Mouse (Mus musculus) neural tube, embryonic 12.5 days (tissue): ENCODE measurements around the gene Pdcd7. TPM values are rescaled to one million over a fixed set of nuclear protein-coding genes. Genes with fewer than 3 reads are reported as not detected.
"Not testable (repeated sequence)": the region's sequence is repeated elsewhere in the genome, so short reads cannot be mapped to it uniquely, and the experiment has no call there.

ENCODE experiments used
- ATAC-seq: fragments of 200-750 bp; cut with Nextera tagmentation; 2 replicates; pipeline ENCODE4 v1.8.0; 2017; ENCODE audit warnings: low read depth, mild to moderate bottlenecking, moderate TSS enrichment, moderate library complexity; ENCODE audit not compliant: low FRiP score
- H3K27ac ChIP-seq: fragments of 300-500 bp; sonication (generic); 2 replicates; pipeline ENCODE4 v1.5.1; 2016
- H3K27me3 ChIP-seq: fragments of 300-500 bp; sonication (generic); replicated peaks from 2 replicates; pipeline ENCODE4 v1.6.1; 2016; ENCODE audit warnings: mild to moderate bottlenecking
- H3K36me3 ChIP-seq: fragments of 300-500 bp; sonication (generic); 2 replicates; pipeline ENCODE4 v1.6.1; 2016; ENCODE audit warnings: mild to moderate bottlenecking
- H3K4me1 ChIP-seq: fragments of 300-500 bp; sonication (generic); 2 replicates; pipeline ENCODE4 v1.6.1; 2016
- H3K4me2 ChIP-seq: fragments of 300-500 bp; sonication (generic); replicated peaks from 2 replicates; pipeline ENCODE4 v1.6.1; 2016; ENCODE audit warnings: mild to moderate bottlenecking
- H3K4me3 ChIP-seq: fragments of 300-500 bp; sonication (generic); 2 replicates; pipeline ENCODE4 v1.5.1; 2016
- H3K9ac ChIP-seq: fragments of 300-500 bp; sonication (generic); 2 replicates; pipeline ENCODE4 v1.6.1; 2016; ENCODE audit warnings: mild to moderate bottlenecking
- H3K9me3 ChIP-seq: fragments of 300-500 bp; sonication (generic); 2 replicates; pipeline ENCODE4 v1.6.1; 2016; ENCODE audit warnings: mild to moderate bottlenecking
- WGBS: fragments of 180-500 bp; shearing (Covaris S2); methylation state at CpG from one replicate; pipeline ENCODE4 v1.1.7; 2016; 5-methylcytosine and 5-hydroxymethylcytosine counted together
- polyA plus RNA-seq: library from polyadenylated mRNA; unstranded; fragments of >200 nt; fragmentation: Nextera tagmentation; extraction: Ambion mirVana; gene quantifications from 2 replicates; pipeline ENCODE4 v1.2.1, GENCODE M21; 2016

The Pdcd7 gene
- polyA plus RNA-seq, 1 experiment from 2014 or later, result 14.6 TPM

DNA sequence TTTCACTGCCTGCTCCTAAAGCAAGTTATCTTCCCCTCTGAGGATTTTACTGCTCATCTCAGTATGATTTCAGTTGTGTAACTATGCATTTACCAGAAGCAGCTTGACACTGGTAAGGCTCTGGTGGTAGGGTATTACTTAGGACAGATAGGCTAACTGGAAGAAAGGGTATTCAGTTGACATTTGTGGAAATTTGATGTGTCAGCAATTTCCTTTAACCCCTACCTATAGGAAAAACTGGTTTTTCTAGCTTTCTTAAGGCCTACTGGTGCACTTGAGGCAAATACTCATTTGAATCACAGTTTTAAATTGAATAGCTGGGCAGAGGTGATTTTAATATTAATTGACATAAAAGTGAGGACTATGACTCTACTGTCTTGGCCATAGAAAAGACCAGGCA, 19.9 kb upstream of the Pdcd7 start:
- Histone ChIP-seq H3K27me3 (no peaks in the 10 kb centered on the region), H3K9me3 (no peaks in the 10 kb centered on the region), H3K36me3 (peaks cover 63% of the 10 kb centered on the region), H3K9ac (no peak overlapping the region), H3K27ac (no peak overlapping the region), H3K4me3 (no peak overlapping the region), H3K4me1 (no peaks in the 10 kb centered on the region), H3K4me2 (no peak overlapping the region)
- ATAC-seq, result no peak

DNA sequence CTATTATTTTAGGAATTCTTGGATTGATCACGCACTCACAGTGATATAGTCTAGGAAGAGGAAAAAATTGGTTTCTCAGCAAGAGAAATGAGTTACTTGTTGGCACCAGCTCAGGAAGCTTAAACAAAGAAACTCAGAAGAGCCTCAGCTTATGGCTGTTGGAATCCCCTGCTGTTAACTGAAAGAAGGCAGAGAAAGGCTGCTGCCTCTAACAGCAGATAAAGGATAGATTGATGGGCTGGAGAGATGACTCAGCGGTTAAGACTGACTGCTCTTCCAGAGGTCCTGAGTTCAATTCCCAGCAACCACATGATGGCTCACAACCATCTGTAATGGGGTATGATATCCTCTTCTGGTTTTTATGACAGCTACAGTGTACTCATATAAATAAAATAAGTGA, 18.5 kb upstream of the Pdcd7 start:
- WGBS, result 91% methylated on average over 2 of the region's 2 CpGs
- no peak for ATAC-seq
- Histone ChIP-seq H3K36me3 (peaks cover 57% of the 10 kb centered on the region), H3K9me3 (no peaks in the 10 kb centered on the region), H3K27ac (no peak overlapping the region), H3K27me3 (no peaks in the 10 kb centered on the region), H3K9ac (no peak overlapping the region), H3K4me3 (no peak overlapping the region), H3K4me1 (no peaks in the 10 kb centered on the region), H3K4me2 (no peak overlapping the region)

DNA sequence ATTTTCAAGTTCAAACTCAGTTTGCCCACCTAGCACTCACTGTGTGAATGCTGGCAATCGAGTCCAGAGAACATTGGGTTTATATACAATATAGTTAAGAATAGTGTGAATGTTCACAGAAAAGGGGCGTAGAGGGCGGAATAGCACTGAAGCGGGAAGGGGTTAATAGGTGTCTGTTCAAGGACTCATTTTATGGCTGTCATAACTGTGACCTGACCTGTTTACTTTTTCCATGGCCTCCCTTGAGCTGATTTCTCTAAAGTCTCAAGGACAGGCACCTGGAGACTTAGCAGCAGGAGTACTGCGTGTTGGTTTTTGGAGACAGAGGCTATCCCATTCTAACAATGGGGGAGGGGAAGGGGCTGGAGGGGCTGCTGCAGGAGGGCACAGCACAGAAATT, 11.9 kb upstream of the Pdcd7 start:
- Histone ChIP-seq H3K4me3 (no peak overlapping the region), H3K9ac (no peak overlapping the region), H3K9me3 (no peaks in the 10 kb centered on the region), H3K27ac (no peak overlapping the region), H3K4me2 (no peak overlapping the region), H3K27me3 (no peaks in the 10 kb centered on the region), H3K4me1 (no peaks in the 10 kb centered on the region), H3K36me3 (peaks cover 14% of the 10 kb centered on the region)
- WGBS, result 82% methylated on average over 5 of the region's 5 CpGs
- no peak for ATAC-seq

DNA sequence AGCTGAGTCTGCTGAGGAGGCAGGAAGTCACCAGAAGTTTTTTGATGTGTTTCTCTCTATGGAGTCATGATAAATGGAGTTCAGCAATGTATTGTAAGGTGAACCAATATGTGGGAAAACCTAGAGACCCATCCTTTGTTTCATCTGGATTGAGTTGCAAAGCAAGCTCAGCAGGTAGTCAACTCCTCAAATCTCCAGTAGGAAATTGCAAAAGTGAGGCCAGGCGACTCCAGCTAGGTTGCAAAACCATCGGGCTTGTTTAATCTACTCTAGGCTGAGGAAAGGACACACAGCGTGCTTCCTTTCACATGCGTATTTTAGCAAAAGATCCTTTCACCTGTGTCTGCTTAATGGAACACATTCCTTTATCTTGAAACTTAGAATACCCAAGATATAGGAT, 6.8 kb upstream of the Pdcd7 start:
- Histone ChIP-seq H3K4me1 (no peaks in the 10 kb centered on the region), H3K9me3 (no peaks in the 10 kb centered on the region), H3K4me3 (no peak overlapping the region), H3K36me3 (no peaks in the 10 kb centered on the region), H3K27ac (no peak overlapping the region), H3K27me3 (no peaks in the 10 kb centered on the region), H3K4me2 (no peak overlapping the region), H3K9ac (no peak overlapping the region)
- WGBS, result 91% methylated on average over 4 of the region's 4 CpGs
- no peak for ATAC-seq

DNA sequence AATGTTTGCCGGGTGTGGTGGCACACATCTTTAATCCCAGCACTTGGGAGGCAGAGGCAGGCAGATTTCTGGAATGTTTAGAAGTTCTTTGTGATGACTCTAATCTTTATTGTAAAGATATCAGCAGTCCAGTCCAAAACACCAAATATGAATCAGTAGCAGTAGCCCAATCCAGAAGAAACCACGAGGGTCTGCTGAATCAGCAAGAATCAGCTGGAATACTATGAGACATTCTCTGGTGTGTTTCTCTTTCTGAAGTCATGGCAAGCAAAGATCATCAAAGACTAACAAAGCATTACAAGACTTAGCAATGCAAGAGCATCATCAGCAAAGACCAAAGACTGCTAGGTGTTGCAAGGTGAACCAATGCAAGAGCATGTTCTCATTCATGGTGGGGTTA, 5.5 kb upstream of the Pdcd7 start:
- Histone ChIP-seq H3K4me3 (no peak overlapping the region), H3K9me3 (no peaks in the 10 kb centered on the region), H3K27ac (no peak overlapping the region), H3K4me1 (no peaks in the 10 kb centered on the region), H3K36me3 (no peaks in the 10 kb centered on the region), H3K4me2 (no peak overlapping the region), H3K9ac (no peak overlapping the region), H3K27me3 (no peaks in the 10 kb centered on the region)
- WGBS, result 92% methylated on average over 2 of the region's 2 CpGs
- ATAC-seq, result no peak

DNA sequence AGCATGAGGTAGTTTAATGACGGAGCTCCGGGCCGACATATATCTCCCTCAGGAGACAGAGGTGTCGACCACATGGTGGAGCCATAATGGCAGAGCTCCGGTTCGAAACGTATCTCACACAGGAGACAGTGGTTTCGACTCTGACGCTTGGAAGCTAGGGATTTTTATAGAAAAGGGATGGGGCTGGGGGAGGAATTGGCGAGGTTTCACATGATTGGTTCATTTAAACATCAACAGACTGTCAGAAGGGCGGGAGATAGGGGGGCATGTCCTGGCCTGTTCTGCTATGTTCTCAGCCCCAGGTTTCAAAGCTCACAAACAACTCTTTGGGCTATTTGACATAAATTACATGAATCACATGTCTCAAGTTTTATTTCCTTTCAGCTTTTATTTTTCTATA, 465 bp upstream of the Pdcd7 start:
- WGBS, result 70% methylated on average over 11 of the region's 11 CpGs
- H3K9ac ChIP-seq, result 0 out of 2 replicates have a peak overlapping the region, but pooled peaks have one; percentile 98
- not testable (repeated sequence) for H3K9me3 ChIP-seq, H3K36me3 ChIP-seq, H3K27me3 ChIP-seq, ATAC-seq
- H3K4me1 ChIP-seq, result peaks cover 13% of the 10 kb centered on the region
- peak overlapping the region; percentile 88; the same call in 1 of the 2 replicates for H3K27ac ChIP-seq
- peak overlapping the region; percentile 100 for H3K4me3 ChIP-seq
- H3K4me2 ChIP-seq, result peak overlapping the region; percentile 91

DNA sequence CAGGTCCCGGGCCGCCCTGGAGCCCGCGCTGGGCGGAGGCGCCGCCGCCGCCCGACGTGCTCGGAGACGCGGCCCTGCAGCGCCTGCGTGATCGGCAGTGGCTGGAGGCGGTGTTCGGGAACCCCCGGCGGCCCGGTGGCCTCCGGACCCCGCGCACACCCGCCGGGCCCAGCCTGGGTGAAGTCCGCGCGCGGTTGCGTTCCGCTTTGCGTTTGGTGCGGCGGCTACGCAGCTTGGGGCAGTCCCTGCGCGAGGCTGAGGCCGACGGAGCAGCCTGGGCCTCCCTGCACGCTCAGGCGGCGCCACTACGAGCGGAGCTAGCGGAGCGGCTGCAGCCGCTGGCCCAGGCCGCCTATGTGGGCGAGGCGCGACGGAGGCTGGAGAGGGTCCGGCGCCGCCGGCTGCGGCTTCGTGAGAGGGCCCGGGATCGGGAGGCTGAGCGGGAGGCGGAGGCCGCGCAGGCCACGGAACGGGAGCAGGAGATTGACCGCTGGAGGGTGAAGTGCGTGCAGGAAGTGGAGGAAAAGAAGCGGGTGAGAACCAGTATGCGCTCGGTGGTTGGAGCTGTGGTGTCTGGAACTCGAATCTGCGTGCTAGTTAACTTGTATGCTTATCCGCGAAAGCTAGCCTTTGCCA, 690 bp downstream of the Pdcd7 start:
- peak; percentile 68 for ATAC-seq
- peak overlapping the region; percentile 98 for H3K9ac ChIP-seq
- peaks cover 17% of the 10 kb centered on the region for H3K4me1 ChIP-seq
- no peaks in the 10 kb centered on the region for H3K9me3 ChIP-seq
- H3K27ac ChIP-seq, result peak overlapping the region; percentile 88
- no peaks in the 10 kb centered on the region for H3K27me3 ChIP-seq
- peak overlapping the region; percentile 91 for H3K4me2 ChIP-seq
- under 1% methylated on average over 77 of the region's 77 CpGs for WGBS
- peak overlapping the region; percentile 100 for H3K4me3 ChIP-seq
- H3K36me3 ChIP-seq, result no peaks in the 10 kb centered on the region

DNA sequence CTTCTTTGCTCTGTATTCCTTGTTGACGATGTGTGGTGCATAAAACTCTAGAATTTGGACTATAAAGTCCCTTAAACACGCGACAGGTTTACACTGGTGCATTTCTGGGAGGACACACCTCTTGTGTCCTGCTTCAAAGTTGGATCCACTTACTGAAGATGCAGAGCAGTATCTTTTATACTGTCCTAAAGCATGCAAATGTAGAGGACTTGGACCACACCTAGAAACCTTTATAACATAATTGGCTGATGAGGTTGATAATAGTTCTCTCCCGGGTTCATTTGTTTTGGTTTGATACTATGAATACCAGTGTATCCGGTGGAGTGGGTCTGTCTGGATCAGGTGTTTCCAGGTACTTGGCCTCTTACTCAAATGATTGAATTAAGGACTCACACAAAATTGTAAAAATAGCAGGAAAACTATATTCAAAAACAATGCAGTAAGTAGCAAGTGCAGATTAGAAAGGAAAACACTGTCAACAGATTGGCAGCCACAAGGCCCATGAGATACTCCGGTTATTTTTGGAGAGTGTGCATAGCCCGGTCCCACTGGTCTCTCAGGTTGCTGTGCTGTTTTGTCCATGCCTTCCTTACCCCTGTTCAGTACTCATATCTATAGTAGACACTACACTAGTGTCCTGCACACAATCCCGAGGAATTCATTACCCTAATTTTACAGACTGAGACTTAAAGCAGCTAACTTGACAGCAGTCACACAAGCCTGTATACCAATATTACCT, 1.4 kb downstream of the Pdcd7 start:
- peak overlapping the region; percentile 91 for H3K4me2 ChIP-seq
- no peaks in the 10 kb centered on the region for H3K9me3 ChIP-seq
- no peaks in the 10 kb centered on the region for H3K27me3 ChIP-seq
- WGBS, result 48% methylated on average over 8 of the region's 8 CpGs
- H3K4me1 ChIP-seq, result peaks cover 17% of the 10 kb centered on the region
- peak overlapping the region; percentile 100 for H3K4me3 ChIP-seq
- H3K36me3 ChIP-seq, result no peaks in the 10 kb centered on the region
- ATAC-seq, result no peak
- H3K9ac ChIP-seq, result peak overlapping the region; percentile 98
- H3K27ac ChIP-seq, result no peak overlapping the region

DNA sequence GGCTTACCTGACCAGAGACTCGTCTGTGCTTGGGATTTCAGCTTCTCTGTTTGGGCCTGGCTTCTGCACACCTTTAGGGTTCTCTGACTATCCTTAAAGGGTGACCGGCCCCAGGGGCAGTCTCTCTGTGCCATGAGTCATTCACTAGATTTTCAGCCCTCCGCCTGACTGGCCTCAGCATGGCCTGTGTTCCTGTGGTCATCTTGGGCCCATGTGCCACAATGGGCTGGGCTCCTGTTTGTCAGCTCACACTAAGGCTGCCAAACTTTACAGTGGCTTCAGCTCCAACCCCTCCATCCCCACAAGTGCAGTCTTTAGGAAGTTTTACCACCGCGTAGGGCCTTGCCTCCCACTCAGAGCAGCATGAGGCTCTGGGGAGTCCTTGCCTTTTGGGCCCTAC, 7.3 kb downstream of the Pdcd7 start:
- Histone ChIP-seq H3K4me1 (0 out of 2 replicates have a peak, but pooled peaks cover 7% of the 10 kb centered on the region), H3K4me2 (no peak overlapping the region), H3K9ac (no peak overlapping the region), H3K27ac (no peak overlapping the region), H3K36me3 (peaks cover 33% of the 10 kb centered on the region), H3K4me3 (no peak overlapping the region), H3K27me3 (no peaks in the 10 kb centered on the region), H3K9me3 (no peaks in the 10 kb centered on the region)
- ATAC-seq, result no peak
- WGBS, result 92% methylated on average over 5 of the region's 5 CpGs

DNA sequence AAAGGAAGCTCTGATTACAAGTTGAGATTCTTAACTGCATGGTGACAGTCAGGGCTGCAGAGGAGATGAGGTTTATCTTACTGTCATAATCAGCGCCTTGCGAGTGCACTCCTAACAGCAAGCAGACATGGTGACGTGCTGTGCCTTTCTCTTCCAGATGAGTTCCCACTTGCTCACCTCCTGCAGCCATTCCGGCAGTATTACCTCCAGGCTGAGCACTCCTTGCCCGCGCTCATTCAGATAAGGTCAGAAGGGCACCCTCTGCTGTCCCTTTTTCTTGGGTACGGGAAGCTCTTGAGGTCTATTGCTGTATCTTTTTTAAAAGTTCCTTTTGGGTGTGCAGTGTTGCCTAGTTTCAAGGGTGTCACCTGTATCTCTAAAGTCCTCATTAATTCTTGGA, 10.7 kb downstream of the Pdcd7 start:
- WGBS, result 92% methylated on average over 7 of the region's 7 CpGs
- Histone ChIP-seq H3K36me3 (peaks cover 61% of the 10 kb centered on the region), H3K27me3 (no peaks in the 10 kb centered on the region), H3K4me2 (no peak overlapping the region), H3K27ac (no peak overlapping the region), H3K9me3 (no peaks in the 10 kb centered on the region), H3K4me1 (no peaks in the 10 kb centered on the region), H3K4me3 (no peak overlapping the region), H3K9ac (no peak overlapping the region)
- no peak for ATAC-seq

DNA sequence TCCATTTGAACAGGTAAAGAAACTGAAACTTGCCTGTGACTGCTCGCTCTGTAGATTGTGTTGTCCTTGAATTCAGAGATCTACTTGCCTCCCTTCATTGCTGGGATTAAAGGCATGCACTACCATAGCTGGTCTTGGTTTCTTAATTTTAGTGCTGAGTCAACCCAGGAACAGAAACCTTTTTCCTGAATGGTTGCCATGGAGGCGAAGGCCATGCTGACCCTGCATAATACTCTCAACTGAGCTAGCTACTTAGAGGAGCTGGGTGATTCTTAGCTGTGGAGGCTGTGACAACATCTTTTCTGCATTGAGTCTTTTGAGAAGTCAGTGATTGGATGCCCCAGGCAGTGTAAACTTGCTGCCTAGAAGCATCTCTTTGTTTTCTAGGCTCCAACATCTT, 11.1 kb downstream of the Pdcd7 start:
- no peak overlapping the region for H3K4me3 ChIP-seq
- ATAC-seq, result no peak
- no peaks in the 10 kb centered on the region for H3K9me3 ChIP-seq
- no peaks in the 10 kb centered on the region for H3K27me3 ChIP-seq
- no peak overlapping the region for H3K4me2 ChIP-seq
- no peak overlapping the region for H3K27ac ChIP-seq
- peaks cover 64% of the 10 kb centered on the region for H3K36me3 ChIP-seq
- WGBS, result 88% methylated on average over 2 of the region's 2 CpGs
- H3K4me1 ChIP-seq, result no peaks in the 10 kb centered on the region
- H3K9ac ChIP-seq, result no peak overlapping the region

DNA sequence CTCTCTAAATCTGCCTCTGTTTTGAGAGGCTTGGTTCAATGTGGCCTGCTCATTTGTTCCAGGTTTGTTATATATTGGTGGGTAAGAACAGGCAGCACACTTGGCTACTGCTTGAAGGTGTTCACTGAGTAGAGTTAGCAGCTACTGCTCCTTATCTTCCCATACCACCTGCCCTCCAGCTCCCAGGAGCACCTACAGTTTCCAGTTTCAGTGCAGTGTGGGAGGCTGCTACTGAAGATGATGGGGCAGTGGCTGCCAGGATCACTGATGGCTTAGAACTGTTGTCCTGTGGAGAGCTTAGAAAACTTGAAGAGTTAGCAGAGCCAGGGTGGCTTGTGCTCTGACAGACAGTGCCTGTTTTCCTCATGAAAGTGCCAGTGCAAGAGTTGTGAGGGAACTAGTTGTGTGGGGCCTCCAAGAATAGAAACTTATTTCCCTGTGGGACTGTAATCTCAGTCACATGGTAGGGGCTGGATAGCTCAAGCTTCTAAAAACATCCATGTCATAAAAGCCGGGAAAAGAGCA, 13.1 kb downstream of the Pdcd7 start:
- peaks cover 64% of the 10 kb centered on the region for H3K36me3 ChIP-seq
- WGBS, result 93% methylated on average over 1 of the region's 1 CpGs

More for the DNA sequence above, 13.1 kb downstream of the Pdcd7 start:
- H3K9ac ChIP-seq, result no peak overlapping the region
- H3K4me3 ChIP-seq, result no peak overlapping the region
- no peaks in the 10 kb centered on the region for H3K27me3 ChIP-seq
- no peak for ATAC-seq
- no peaks in the 10 kb centered on the region for H3K9me3 ChIP-seq
- no peak overlapping the region for H3K27ac ChIP-seq
- H3K4me1 ChIP-seq, result peaks cover 9% of the 10 kb centered on the region; the same call in 1 of the 2 replicates
- no peak overlapping the region for H3K4me2 ChIP-seq
